Mouse (Mus musculus) cerebellum, adult 11 months (tissue): ENCODE data around the gene Ptma.
"Not testable (repeated sequence)": the region's sequence is repeated elsewhere in the genome, so short reads cannot be mapped to it uniquely, and the experiment has no call there.

Experiments
- DNase-seq: peaks from one replicate; pipeline ENCODE4 v3.0.0; 2022

Ptma gene

DNA sequence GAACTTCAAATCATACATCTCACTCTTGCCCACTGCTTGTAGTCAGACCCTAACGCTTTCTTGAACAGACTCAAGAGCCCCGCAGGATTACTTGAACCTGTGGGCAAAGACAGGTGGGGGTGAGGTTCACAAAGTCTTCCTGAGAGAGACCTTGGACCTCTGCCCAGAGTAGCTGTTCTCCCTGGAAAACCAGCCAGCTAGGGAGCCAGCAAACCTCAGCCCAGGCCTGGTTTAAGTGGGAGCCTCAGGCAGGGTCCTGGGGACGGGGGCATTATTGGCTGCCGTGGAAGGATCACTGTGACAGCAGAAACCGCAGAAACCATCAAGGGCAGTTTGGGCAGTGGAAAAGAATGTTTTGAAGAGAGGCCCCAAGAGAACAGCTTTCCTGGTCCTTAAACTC is 29.2 kb upstream of the Ptma start:
- no peak for DNase-seq

DNA sequence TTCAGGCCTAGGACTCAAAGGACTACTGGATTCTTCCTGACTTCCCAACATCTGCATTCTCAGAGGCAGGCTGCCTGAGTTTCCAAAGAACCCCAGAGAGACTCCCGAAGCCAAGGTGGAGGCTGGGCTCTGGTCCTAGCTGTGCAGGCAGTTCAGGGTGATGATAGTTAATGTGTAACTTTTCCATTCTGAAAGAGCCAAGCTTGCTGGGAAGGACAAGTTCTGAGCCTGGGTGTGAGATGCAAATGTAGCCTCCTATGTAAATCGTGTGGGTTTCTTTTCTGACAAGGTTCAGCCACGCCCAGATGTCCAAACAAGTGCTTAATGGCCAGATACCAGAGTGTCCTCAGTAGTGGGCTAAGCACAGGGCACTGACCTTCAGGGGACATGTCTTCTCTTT is 28.5 kb upstream of the Ptma start:
- DNase-seq = no peak

DNA sequence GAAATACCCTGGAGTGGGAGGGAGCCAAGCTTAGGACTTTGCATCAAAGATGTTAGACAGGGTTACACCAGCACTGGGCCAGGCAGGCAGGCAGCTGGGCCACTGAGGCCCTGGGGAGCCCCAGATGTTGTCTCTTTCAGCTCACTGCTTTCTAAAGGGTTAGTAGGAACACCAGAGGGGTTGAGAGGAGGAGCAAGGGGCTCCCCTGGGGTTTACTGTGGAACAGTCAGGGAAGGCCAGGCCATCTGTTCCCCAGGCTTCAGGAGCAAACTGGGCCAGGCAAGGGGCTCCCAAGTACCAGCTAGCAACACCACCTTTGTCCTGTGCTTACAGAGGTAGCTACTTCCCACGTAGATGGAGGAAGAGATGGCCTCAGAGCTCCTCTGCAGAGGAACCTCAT is 27.9 kb upstream of the Ptma start:
- DNase-seq = no peak

DNA sequence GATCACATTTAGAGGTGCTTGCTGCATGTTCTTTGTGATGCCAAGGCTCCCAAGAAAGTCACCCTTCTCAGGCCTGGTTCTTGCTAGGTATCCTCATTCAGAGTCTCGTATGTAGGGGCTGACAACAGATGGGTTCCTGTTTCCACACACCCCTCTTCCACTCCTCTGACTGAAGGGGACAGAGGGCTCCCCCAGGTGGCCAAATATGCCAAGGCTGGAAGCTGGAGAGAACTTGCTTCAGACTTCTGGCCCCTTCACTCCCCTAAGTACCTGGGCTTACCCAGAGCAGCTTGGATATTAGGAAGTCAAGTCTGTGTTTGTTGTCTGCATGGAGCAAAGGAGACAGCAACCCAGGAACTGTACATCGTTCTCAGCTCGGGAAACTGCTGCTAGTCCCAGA is 26.6 kb upstream of the Ptma start:
- DNase-seq = no peak

DNA sequence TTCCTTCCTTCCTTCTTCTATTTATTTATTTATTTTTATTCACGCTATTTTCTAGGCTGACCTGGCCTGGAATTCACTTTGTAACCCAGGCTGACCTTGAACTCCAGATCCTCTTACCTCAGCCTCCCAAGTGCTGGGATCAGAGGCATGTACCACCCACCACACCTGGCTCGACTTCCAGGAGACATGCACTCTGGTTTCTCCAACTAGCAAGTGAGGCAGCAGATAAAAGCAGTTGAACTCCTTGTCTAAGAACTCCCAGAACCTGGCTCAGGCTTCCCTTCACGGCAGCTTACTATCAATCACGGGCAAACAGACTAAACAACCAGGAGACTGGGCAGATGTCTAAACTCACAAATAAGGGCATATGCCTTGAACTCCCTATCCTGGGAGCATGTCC is 25.8 kb upstream of the Ptma start:
- no peak for DNase-seq

DNA sequence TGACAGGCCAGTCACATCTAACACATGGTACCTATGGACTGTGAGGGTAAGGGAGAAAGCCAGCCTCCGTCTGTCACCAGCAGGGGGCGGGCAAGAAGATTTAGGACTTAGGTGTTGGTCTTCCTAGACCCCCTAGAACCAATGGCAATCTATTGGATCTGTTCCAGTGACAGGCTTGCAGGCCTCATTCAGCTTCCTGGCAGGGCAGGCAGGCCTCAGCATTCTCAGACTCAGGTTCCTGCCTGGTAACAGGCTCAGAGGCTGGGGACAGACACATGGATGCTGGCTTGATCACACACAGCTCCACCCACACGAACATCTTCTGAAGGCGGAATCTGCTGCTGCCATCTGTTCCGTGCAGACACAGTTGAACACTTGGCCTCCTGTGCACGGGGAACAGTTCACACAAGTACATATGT is 25.4 kb upstream of the Ptma start:
- DNase-seq = peak; percentile 61

DNA sequence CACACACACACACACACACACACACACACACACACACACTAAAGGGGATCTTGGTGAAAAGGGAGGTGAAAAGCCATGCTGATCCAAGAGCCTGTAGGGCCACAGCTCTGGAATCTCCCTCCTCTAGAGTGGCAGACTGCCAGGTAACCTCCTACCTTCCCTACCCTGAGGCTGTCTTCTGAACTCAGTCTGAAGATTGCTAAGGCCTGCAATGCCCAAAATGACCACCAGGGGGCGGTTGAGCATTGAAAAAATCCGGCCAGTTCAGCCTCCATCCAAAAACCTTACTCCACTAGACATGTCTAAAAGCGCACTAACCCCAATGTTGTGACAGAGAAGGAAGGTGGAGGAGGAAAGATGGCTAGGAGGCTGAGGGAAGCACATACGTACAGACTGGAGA is 25.0 kb upstream of the Ptma start:
- DNase-seq = peak; percentile 94

DNA sequence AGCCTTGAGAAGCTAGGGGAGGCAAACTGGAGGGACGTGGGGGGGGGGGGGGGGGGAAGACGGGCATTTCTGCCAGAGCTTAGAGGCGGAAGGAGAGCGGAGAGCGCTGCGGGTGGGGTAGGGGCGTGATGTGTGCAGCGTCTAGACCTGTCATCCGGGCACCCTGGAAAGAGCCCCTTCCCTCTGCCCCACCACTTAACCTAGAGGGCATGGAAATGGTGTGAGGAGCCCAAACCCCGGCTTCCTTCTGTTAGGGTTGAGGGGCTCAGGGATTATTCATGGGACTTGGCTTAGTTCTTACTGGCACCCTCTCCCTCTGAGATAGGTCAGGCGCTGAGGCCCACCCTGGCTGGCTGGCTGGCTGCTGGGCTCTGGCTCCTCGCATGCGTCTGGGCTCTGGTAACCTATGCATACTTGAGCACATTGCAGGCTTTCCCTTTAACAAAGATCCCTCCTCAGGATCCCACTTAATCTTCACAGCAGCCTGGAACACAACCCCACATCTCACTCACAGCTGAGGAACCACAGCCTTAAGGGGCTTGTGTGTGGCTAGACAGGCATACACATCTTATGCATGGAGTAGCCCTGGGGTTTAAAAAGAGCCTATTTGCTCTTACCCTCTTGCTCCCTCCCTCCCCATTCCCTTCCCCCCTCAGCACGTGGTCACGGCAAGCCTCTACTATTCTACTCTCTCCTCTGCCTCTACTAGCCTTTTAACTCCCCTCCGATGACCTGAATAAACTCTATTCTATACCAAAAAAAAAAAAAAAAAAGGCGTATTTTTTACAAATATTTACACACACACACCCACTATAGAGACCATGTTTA is 24.1 kb upstream of the Ptma start:
- no peak for DNase-seq

DNA sequence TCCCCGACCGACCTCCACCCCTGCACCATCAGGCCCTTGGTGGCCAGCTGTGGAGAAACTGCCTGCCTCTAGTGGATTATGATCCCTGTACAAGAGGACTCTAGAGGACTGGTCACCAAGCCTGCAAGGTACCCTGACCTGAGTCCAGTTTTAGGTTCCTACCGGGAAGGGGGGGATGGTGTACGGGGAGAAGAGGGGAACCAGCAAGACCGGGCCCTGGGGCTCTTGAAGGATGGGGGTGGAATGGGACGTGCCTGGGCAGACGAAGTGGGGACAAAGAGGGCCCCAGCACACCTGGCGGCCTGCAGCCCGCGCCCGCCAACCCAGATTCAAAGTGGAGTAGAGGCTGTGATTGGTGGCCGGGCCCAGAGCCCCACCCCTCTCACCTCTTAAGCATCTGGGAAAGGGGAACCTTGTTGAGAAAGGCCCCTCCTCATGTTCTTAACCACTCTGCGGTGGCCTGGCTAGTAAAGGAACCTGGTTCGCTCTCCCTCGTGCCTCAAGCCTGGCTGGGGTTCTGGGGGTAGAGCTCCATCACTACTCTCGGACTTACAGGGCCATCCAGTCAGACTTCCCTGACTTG is 23.3 kb upstream of the Ptma start:
- no peak for DNase-seq

DNA sequence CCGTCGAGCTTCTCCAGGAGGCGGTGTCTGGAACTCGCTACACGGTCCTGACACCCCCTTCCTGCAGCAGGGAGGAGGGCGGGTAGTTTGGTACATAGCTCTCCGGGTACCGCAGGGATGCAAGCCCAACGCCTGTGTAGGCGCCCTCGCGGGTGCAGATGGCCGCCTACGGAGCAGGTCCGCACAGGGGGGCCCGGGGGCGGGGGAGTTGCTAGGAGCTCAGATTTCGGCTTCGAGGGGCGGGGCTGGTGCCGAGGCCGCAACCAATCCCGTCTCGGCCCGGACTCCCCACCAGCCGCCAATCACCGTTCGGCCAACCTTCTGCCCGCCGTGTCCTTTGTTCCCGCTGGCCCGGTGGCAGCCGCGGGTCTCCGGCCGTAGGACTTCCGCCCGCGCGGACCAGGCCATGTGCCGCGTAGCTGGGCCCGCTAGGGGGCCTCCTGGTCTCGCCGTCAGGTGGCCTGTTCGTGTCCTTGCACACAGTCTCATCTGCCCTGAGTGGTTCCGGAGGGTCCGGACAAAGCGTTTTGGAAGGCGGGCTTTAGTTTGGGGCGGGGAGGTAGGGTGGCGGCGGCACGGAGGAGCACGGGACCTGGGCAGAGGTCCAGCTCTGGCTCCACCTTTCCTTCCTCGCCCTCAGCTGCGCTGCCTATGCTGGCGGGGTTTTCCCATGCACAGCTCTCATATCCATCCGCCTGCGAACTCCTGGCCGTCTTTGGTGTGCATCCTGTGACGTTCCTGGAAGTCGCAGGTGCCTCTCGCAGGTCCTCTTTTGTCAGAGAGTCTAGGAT is 22.4 kb upstream of the Ptma start:
- DNase-seq = peak; percentile 93

DNA sequence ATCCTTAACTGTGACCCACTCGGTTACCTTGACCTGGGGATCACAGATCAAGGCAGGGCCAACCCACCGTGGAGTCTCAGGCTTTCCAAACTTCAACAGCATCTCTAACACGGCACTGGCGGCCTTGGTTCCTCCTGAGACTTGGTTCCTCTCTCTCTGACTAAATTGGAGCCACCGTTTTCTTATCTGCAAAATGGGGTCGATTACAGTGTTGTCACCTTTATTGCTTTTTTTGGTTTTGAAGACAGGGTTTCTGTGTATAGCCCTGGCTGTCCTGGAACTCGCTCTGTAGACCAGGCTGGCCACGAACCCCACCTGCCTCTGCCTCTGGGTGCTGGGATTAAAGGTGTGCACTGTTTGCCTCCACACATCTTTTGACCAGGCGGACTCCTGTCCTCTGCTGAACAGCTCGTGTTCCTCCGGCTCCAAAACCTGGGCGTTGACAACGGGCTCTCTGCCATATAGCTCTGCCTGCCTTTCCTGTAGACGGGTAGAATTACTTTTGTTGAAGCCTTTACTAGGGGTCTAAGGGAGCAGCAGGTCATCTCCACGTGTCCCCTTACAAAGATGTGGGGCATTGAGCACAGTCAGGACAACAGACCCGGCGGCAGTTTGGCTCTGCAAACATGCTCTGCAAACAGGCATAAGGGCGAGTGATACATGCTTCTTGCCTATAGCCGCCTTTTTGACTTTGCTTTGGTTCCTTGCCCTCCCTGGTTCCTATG is 21.7 kb upstream of the Ptma start:
- DNase-seq = no peak

DNA sequence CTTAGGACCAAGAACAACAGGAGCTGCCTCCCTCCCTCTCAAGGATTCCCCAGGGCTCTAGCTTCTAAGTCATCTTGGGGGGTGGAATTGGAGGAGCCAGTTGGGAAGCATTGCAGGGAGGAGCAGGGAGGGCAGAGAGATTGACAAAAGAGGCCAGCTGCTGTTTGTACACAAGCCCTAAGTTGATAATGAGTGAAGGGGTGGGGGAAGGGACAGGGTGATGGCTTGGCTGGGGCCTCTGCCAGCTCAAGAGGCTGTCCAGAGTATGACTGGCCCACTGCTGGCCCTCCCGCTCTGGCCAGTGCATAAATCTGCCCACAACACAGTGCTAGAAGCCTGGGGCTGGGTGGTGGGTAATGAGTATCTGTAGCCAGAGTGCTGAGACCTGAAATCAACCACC is 21.1 kb upstream of the Ptma start:
- no peak for DNase-seq

DNA sequence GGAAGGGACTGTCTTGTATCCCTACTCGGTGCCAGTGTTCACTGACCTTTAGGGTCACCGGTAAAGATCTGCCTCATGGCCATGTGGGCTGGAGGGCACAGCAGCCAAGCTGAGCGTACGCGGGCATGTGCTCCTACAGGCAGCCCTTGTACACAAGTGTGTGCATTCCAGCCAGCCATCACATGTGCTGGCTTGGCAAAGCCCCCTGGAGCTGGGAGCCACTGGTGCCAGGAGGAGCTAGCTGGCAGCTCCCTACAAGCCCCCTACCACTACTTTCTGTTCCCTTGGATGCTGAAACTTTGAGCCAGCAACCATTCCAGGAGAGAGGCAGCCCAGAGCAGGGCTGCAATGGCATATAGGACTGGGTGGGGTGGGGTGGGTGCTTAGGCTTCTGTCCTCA is 20.1 kb upstream of the Ptma start:
- DNase-seq = no peak

DNA sequence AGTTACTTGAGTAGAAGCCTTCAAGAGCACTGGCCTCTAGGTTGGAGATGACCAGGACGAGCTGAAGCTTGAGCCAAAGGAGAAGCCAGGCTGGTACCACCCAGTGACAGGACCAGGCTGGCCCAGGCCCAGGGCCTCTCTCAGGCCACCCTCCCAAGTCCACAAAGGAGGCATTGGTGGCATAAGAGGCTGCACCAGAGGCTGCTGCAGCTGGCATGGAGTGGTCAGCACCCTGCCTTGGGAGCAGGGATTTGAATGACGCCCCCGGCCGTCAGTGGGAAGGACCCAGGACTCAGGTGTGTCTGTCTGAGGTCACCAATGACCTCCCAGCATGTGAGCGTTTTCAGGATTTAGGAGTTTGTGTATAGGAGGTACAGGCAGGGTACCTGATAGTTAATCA is 18.7 kb upstream of the Ptma start:
- DNase-seq = no peak

DNA sequence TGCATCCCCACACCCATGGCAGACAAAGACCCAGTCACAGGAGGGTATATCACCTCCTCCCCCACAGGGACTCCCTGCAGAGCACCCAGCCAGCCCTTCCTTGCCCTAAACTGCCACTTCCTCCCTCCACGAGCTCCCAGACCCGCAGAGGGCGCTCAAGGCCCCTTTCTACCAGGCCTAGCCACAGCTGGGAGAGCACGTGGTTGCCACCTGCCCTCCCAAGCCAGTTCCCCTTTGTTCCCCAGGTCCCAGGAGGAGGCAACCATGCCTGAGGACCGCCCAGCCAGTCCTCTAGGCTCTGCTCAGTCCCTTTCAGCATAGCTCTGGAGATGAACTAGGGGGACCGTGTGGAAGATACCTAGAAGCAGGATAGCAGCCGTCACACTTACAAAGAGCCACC is 17.1 kb upstream of the Ptma start:
- DNase-seq = no peak

DNA sequence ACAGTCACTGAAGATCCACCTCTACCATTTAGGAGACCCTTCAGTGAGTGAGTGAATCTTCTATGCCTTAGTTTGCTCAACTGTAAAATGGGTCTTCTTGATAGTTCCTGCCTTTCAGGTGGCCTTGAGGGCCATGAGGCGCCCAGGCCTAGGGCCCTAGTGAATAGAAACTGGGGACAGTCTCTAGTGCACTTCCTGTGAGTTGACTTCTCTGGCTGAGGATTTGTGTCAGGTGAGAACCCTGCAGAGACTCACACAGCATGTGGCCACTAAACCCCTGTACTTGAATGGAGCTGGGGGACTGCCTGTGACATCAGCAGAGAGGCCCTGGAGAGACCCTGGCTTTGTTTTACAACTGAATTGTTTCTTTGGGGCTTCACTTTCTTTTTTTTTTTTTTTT is 16.3 kb upstream of the Ptma start:
- no peak for DNase-seq

DNA sequence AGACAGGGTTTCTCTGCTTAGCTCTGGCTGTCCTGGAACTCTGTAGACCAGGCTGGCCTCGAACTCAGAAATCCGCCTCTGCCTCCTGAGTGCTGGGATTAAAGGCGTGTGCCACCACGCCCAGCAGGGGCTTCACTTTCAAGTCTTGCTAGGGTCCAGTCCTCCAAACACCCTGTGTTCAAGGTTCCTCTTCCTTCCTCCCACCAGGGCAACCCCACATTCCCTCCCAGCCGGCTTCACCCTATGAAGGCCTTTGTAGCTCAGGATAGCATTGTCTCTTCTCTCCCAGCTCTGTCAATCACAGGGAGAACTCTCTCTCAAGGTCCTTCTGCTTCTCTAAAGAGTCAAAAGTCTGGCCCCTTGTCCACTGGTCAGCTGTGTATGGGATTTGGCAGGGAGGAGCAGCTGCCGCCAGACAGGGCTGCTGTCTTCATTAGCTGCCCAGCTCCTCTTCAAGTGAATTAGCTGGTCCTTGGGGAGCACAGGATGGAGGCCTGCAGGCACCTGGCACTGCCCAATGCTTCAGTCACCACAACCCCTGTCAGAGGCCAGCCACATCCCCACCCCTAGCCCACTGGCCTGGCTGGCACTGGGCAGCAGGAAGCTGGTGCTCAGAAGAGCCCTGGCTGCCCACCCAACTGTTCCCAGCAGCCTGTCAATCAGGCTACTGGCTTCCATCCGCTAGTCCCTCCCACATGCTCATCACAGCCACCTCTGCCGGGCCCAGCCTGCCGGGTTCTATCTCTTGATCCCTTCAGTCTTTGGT is 15.7 kb upstream of the Ptma start:
- no peak for DNase-seq

DNA sequence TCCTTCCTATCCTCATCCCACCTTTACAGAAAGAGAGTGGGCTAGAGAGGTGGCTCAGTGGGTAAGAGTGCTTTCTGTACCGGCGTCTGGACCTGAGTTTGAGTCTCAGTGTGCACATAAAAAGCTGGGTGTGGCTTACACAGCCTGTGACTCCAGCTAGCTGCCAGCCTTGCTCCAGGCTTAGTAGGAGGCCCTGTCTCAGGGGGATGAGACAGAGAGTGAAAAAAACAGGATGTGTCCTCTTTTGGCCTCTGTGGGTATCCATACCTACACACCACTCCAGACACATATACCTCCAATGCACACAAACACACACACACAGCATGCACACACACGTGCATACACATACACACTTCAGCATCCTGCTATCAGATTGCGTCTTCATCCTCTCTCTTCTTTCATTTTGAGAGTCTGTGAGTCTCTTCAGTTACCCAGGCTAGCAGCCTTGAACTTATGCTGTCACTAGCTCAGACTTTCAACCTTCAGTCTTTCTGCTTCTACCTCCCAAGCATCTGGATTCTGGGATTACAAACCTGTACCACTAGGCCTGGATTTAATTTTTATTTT is 14.3 kb upstream of the Ptma start:
- DNase-seq = no peak

DNA sequence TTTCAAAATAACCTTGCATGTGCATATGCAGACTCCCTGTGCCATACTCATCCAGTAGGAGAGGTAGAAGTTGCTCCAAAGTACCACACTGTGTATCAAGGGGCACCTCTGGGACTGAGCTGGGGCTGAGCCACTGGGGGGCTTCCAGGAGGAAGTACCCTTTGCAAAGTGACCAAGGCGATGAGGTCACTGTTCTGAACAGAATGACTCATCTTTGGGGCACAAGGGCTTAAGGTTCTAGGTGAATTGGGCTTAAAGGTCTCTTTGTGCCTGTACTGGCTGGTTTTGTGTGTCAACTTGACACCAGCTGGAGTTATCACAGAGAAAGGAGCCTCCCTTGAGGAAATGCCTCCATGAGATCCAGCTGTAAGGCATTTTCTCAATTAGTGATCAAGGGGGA is 13.5 kb upstream of the Ptma start:
- DNase-seq = not testable (repeated sequence)

DNA sequence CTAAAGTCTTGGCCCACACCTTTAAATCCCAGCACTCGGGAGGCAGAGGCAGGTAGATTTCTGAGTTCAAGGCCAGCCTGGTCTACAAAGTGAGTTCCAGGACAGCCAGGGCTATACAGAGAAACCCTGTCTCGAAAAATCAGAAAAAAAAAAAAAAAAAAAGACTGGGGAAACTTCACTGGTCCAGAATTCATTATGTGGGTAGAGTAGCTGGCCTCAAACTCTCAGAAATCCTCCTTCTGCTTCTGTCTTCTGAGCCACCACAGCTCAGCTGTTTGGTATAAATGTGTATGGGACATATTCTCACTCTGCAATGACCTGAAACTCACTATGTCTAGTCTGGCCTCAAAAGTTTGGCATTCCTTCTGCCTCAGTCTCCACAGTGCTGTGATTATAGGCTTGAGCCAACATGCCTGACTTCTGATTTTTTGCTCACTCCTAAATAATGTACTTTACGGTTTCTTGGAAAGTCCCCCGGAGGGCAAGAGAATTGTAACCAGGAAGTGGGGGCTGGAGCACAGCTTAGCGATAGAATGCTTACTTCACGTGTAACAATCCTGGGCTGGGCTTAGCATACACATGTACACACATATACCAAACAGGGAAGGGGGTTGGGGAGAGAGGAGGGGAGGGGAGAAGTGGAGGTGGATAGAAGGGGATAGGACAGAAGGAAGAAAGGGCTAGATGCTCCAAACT is 10.7 kb upstream of the Ptma start:
- no peak for DNase-seq

DNA sequence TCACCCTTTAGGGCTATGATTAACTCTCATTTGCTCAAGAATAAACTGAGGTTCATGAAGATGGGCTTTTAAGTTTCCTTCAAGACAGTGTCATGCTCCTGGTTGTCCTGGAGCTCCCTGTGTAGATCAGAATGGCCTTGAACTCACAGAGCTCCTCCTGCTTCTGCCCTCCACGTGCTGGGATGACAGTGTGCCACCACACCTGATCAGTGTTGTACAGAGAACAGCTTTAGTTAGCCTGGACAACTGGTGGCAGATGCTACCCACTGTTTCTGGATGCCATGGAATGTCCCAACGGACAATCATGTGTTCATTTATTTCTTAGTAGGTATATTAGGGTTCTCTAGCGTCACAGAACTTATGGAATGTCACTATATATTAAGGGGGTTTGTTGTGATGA is 9.4 kb upstream of the Ptma start:
- no peak for DNase-seq

DNA sequence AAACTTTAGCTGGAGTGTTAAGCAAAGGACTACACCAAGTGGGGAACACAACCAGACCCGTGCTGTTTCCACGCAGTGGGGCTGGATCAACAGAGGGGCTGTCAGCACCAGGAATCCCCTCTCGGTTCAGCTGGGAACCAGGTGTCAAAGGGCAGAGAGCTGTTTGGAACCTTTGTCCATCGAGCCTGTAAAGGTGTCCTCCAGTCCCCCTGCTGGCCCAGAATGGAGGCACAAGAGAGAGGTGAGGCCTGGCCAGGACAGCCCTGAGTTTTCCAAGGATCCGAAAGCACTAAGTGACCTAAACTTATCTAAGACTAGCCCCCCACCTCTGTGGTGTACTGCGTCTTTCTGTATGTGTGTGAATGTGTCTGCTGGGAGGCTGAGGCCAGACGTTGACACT is 6.2 kb upstream of the Ptma start:
- DNase-seq = no peak
